In genomic region chr8:124663874-124664230, GRCm38 (mm10) we compare ENCODE assay signal across 8 mouse cellular contexts. TPM values are rescaled to one million over a fixed set of nuclear protein-coding genes. Genes with fewer than 3 reads are reported as not detected.
DNase-seq lines count a peak whose midpoint lies in the region; ATAC-seq lines count a peak whose summit lies in the region.

No protein-coding gene starts in this region.

- peak overlapping the region; percentile 98 for H3K27ac ChIP-seq in heart, embryonic 10.5 days
- H3K27ac ChIP-seq in forebrain, embryonic 13.5 days = peak overlapping the region; percentile 76
- H3K27ac ChIP-seq in liver, embryonic 13.5 days = no peak overlapping the region

- DNase-seq in heart, embryonic 10.5 days (ENCODE audit: low spot score) = no peak
- no peak for DNase-seq in heart, postnatal 4 days
- peak; percentile 26 for DNase-seq in CD4-positive helper T cell, adult 2 months (ENCODE audit: low read depth, low spot score)
- DNase-seq in liver, embryonic 13.5 days = no peak
- DNase-seq in retina, postnatal 1 day = no peak
- no peak for DNase-seq in gastrocnemius, postnatal 36 days
- DNase-seq in spleen, postnatal 14 days (ENCODE audit: low spot score in 2 of 2) = no peak

- 0 out of 2 replicates have a peak, but pooled peaks cover 3% of the 10 kb centered on the region for H3K36me3 ChIP-seq in heart, embryonic 10.5 days
- no peaks in the 10 kb centered on the region for H3K36me3 ChIP-seq in forebrain, embryonic 13.5 days (ENCODE audit: poor library complexity, severe bottlenecking)
- no peaks in the 10 kb centered on the region for H3K36me3 ChIP-seq in liver, embryonic 13.5 days

- H3K9ac ChIP-seq in forebrain, embryonic 13.5 days = peak overlapping the region; percentile 87
- H3K9ac ChIP-seq in liver, embryonic 13.5 days = peak overlapping the region; percentile 90; the same call in 1 of the 2 replicates

- no peaks in the 10 kb centered on the region for H3K27me3 ChIP-seq in heart, embryonic 10.5 days (ENCODE audit: insufficient read depth, poor library complexity, severe bottlenecking)
- H3K27me3 ChIP-seq in forebrain, embryonic 13.5 days = no peaks in the 10 kb centered on the region
- H3K27me3 ChIP-seq in liver, embryonic 13.5 days = no peaks in the 10 kb centered on the region

- peak overlapping the region; percentile 93 for H3K4me3 ChIP-seq in heart, embryonic 10.5 days
- peak overlapping the region; percentile 79 for H3K4me3 ChIP-seq in forebrain, embryonic 13.5 days
- H3K4me3 ChIP-seq in liver, embryonic 13.5 days (replicated peaks) = peak overlapping the region; percentile 85; the same call in 1 of the 2 replicates

- H3K4me1 ChIP-seq in heart, embryonic 10.5 days = peaks cover 39% of the 10 kb centered on the region
- H3K4me1 ChIP-seq in forebrain, embryonic 13.5 days = peaks cover 39% of the 10 kb centered on the region
- H3K4me1 ChIP-seq in liver, embryonic 13.5 days (replicated peaks) = peaks cover 44% of the 10 kb centered on the region

- no peak; the same call in 1 of the 2 replicates for ATAC-seq in forebrain, embryonic 13.5 days
- no peak for ATAC-seq in liver, embryonic 13.5 days (ENCODE audit: low read depth)

- H3K9me3 ChIP-seq in heart, embryonic 10.5 days = no peaks in the 10 kb centered on the region
- no peaks in the 10 kb centered on the region for H3K9me3 ChIP-seq in forebrain, embryonic 13.5 days (replicated peaks)
- H3K9me3 ChIP-seq in liver, embryonic 13.5 days (replicated peaks) = no peaks in the 10 kb centered on the region

- peak overlapping the region; percentile 83 for H3K4me2 ChIP-seq in forebrain, embryonic 13.5 days
- peak overlapping the region; percentile 98 for H3K4me2 ChIP-seq in liver, embryonic 13.5 days

- WGBS in heart, embryonic 10.5 days = 52% methylated on average over 4 of the region's 4 CpGs
- WGBS in forebrain, embryonic 13.5 days = 44% methylated on average over 4 of the region's 4 CpGs
- WGBS in liver, embryonic 13.5 days (ENCODE audit: insufficient replicate concordance) = 67% methylated on average over 4 of the region's 4 CpGs

- intact Hi-C loops in gastrocnemius, postnatal 36 days (cut with DNase I) = no loop called here

RNA-seq across cellular contexts. Expression of gene 2310022B05Rik, which starts 0.7 kb away (rescaled TPM):
- polyA plus RNA-seq in heart, embryonic 10.5 days (2016; fragmentation: Nextera tagmentation; extraction: Ambion mirVana) = 32.6 and 34.7 TPM in 2 replicates
- total RNA-seq in heart, postnatal 4 days (2021) = 100 to 1,000 TPM; 173 to 189 TPM
- 18.0 and 19.2 TPM in 2 replicates for polyA plus RNA-seq in forebrain, embryonic 13.5 days (2015; fragmentation: Nextera tagmentation; extraction: Ambion mirVana)
- 4.6 and 5.8 TPM in 2 replicates for polyA plus RNA-seq in liver, embryonic 13.5 days (2015; fragmentation: Nextera tagmentation; extraction: Ambion mirVana)
- 10 to 100 TPM in 1 of 2 experiments, 1 to 10 TPM in 1; 9.9 to 12.1 TPM for total RNA-seq in gastrocnemius, postnatal 36 days (2021)

RNA-seq across cellular contexts. Expression of gene Ttc13, which starts 57.9 kb away (rescaled TPM):
- polyA plus RNA-seq in heart, embryonic 10.5 days (2016; fragmentation: Nextera tagmentation; extraction: Ambion mirVana) = 43.7 and 44.6 TPM in 2 replicates
- 10 to 100 TPM; 24.0 to 25.3 TPM for total RNA-seq in heart, postnatal 4 days (2021)
- 48.4 and 54.8 TPM in 2 replicates for polyA plus RNA-seq in forebrain, embryonic 13.5 days (2015; fragmentation: Nextera tagmentation; extraction: Ambion mirVana)
- polyA plus RNA-seq in liver, embryonic 13.5 days (2015; fragmentation: Nextera tagmentation; extraction: Ambion mirVana) = 20.6 and 23.7 TPM in 2 replicates
- total RNA-seq in gastrocnemius, postnatal 36 days (2021) = 10 to 100 TPM; 15.6 to 18.5 TPM

RNA-seq across cellular contexts. Expression of gene Arv1, which starts 58.1 kb away (rescaled TPM):
- 21.3 and 26.7 TPM in 2 replicates for polyA plus RNA-seq in heart, embryonic 10.5 days (2016; fragmentation: Nextera tagmentation; extraction: Ambion mirVana)
- total RNA-seq in heart, postnatal 4 days (2021) = 10 to 100 TPM in 1 of 2 experiments, 1 to 10 TPM in 1; 9.7 to 10.8 TPM
- polyA plus RNA-seq in forebrain, embryonic 13.5 days (2015; fragmentation: Nextera tagmentation; extraction: Ambion mirVana) = 29.9 and 36.0 TPM in 2 replicates
- polyA plus RNA-seq in liver, embryonic 13.5 days (2015; fragmentation: Nextera tagmentation; extraction: Ambion mirVana) = 8.0 and 8.3 TPM in 2 replicates
- 1 to 10 TPM; 2.2 to 2.9 TPM for total RNA-seq in gastrocnemius, postnatal 36 days (2021)
